Mouse (Mus musculus): ENCODE results near the gene Abcc4. TPM values are rescaled to one million over a fixed set of nuclear protein-coding genes. Genes with fewer than 3 reads are reported as not detected.

Gene Abcc4
- total RNA-seq (2014; rRNA removed) (1.7 and 4.1 TPM in 2 replicates), polyA plus RNA-seq (2015; fragmentation: Nextera tagmentation; extraction: Ambion mirVana) (1.2 and 2.0 TPM in 2 replicates)

- WGBS: under 1% methylated on average over 98 of the region's 106 CpGs
- Histone ChIP-seq H3K27ac (ENCODE audit: low read depth, low read length) (no peak within 1 kb of the TSS), H3K4me1 (ENCODE audit: insufficient read depth) (0 out of 2 replicates have a peak, but pooled peaks cover 6% of the 10 kb centered on the region)
Measured at GRCm38 (mm10) chr14:118705808-118706731, at the start of gene Abcc4. Gene Abcc4 (minus strand): TSS chr14:118706219.

GRCm38 (mm10) chr14:118751193-118751753 lies 45.3 kb upstream of the Abcc4 start:
- 73% methylated on average over 8 of the region's 8 CpGs for WGBS
- Histone ChIP-seq H3K27ac (ENCODE audit: low read depth, low read length) (no peak overlapping the region), H3K4me1 (ENCODE audit: insufficient read depth) (no peaks in the 10 kb centered on the region), H3K9ac (no peak overlapping the region), H3K4me3 (ENCODE audit: low read depth, low read length) (no peak overlapping the region), H3K9me3 (ENCODE audit: low read length) (no peaks in the 10 kb centered on the region), H3K36me3 (ENCODE audit: insufficient read depth) (no peaks in the 10 kb centered on the region), H3K4me2 (ENCODE audit: low read depth) (no peak overlapping the region), H3K27me3 (ENCODE audit: insufficient read depth, low read length) (no peaks in the 10 kb centered on the region)
- ATAC-seq (no peak), DNase-seq (no peak)
- TF ChIP-seq CTCF (IDR thresholded peaks at IDR 0.05; ENCODE audit: low read depth): no peak

More at GRCm38 (mm10) chr14:118705808-118706731, at the start of gene Abcc4:
- TF ChIP-seq CTCF (IDR thresholded peaks at IDR 0.05; ENCODE audit: low read depth): peak; percentile 28
- no peaks in the 10 kb centered on the region for H3K9me3 ChIP-seq (ENCODE audit: low read length)
- peak within 1 kb of the TSS; percentile 60 for H3K9ac ChIP-seq
- H3K4me2 ChIP-seq (ENCODE audit: low read depth): peak within 1 kb of the TSS; percentile 95
- H3K4me3 ChIP-seq (ENCODE audit: low read depth, low read length): peak within 1 kb of the TSS; percentile 67
- ATAC-seq (peak; percentile 85), DNase-seq (peak; percentile 55)
- H3K36me3 ChIP-seq (ENCODE audit: insufficient read depth): no peaks in the 10 kb centered on the region
- H3K27me3 ChIP-seq (ENCODE audit: insufficient read depth, low read length): peaks cover 13% of the 10 kb centered on the region

GRCm38 (mm10) chr14:118750505-118751192 lies 44.6 kb upstream of the Abcc4 start:
- 92% methylated on average over 6 of the region's 6 CpGs for WGBS
- TF ChIP-seq CTCF (IDR thresholded peaks at IDR 0.05; ENCODE audit: low read depth): no peak
- DNase-seq (no peak), ATAC-seq (no peak)
- Histone ChIP-seq H3K4me3 (ENCODE audit: low read depth, low read length) (no peak overlapping the region), H3K27ac (ENCODE audit: low read depth, low read length) (no peak overlapping the region), H3K4me1 (ENCODE audit: insufficient read depth) (no peaks in the 10 kb centered on the region), H3K27me3 (ENCODE audit: insufficient read depth, low read length) (no peaks in the 10 kb centered on the region), H3K36me3 (ENCODE audit: insufficient read depth) (no peaks in the 10 kb centered on the region), H3K9me3 (ENCODE audit: low read length) (no peaks in the 10 kb centered on the region), H3K9ac (no peak overlapping the region), H3K4me2 (ENCODE audit: low read depth) (no peak overlapping the region)

GRCm38 (mm10) chr14:118749715-118750114 lies 43.7 kb upstream of the Abcc4 start:
- no peaks in the 10 kb centered on the region for H3K27me3 ChIP-seq (ENCODE audit: insufficient read depth, low read length)
- WGBS: 55% methylated on average over 4 of the region's 4 CpGs
- no peak overlapping the region for H3K4me3 ChIP-seq (ENCODE audit: low read depth, low read length)
- DNase-seq (no peak), ATAC-seq (no peak)
- H3K4me1 ChIP-seq (ENCODE audit: insufficient read depth): no peaks in the 10 kb centered on the region
- TF ChIP-seq CTCF (IDR thresholded peaks at IDR 0.05; ENCODE audit: low read depth): no peak
- no peak overlapping the region for H3K9ac ChIP-seq
- H3K9me3 ChIP-seq (ENCODE audit: low read length): no peaks in the 10 kb centered on the region
- H3K36me3 ChIP-seq (ENCODE audit: insufficient read depth): no peaks in the 10 kb centered on the region
- no peak overlapping the region for H3K4me2 ChIP-seq (ENCODE audit: low read depth)
- H3K27ac ChIP-seq (ENCODE audit: low read depth, low read length): no peak overlapping the region

GRCm38 (mm10) chr14:118749068-118749467 lies 43.0 kb upstream of the Abcc4 start:
- Histone ChIP-seq H3K27ac (ENCODE audit: low read depth, low read length) (no peak overlapping the region), H3K4me1 (ENCODE audit: insufficient read depth) (no peaks in the 10 kb centered on the region), H3K36me3 (ENCODE audit: insufficient read depth) (no peaks in the 10 kb centered on the region), H3K9ac (no peak overlapping the region), H3K4me2 (ENCODE audit: low read depth) (no peak overlapping the region), H3K27me3 (ENCODE audit: insufficient read depth, low read length) (no peaks in the 10 kb centered on the region), H3K4me3 (ENCODE audit: low read depth, low read length) (no peak overlapping the region), H3K9me3 (ENCODE audit: low read length) (no peaks in the 10 kb centered on the region)
- WGBS: 99% methylated on average over 2 of the region's 2 CpGs
- TF ChIP-seq CTCF (IDR thresholded peaks at IDR 0.05; ENCODE audit: low read depth): no peak
- DNase-seq: no peak
- no peak for ATAC-seq

- DNase-seq: no peak
- Histone ChIP-seq H3K4me2 (ENCODE audit: low read depth) (no peak overlapping the region), H3K27me3 (ENCODE audit: insufficient read depth, low read length) (no peaks in the 10 kb centered on the region), H3K27ac (ENCODE audit: low read depth, low read length) (no peak overlapping the region), H3K9me3 (ENCODE audit: low read length) (0 out of 2 replicates have a peak, but pooled peaks cover 9% of the 10 kb centered on the region), H3K4me3 (ENCODE audit: low read depth, low read length) (no peak overlapping the region), H3K4me1 (ENCODE audit: insufficient read depth) (no peaks in the 10 kb centered on the region), H3K9ac (no peak overlapping the region), H3K36me3 (ENCODE audit: insufficient read depth) (no peaks in the 10 kb centered on the region)
- no peak for ATAC-seq
- 82% methylated on average over 5 of the region's 5 CpGs for WGBS
- no peak for TF ChIP-seq CTCF (IDR thresholded peaks at IDR 0.05; ENCODE audit: low read depth)
Measured at GRCm38 (mm10) chr14:118742862-118743261, 36.8 kb upstream of the Abcc4 start.
